Comparison of ENCODE assay signal across 8 mouse cellular contexts in genomic region chr9:22085022-22085834, GRCm38 (mm10). TPM values are rescaled to one million over a fixed set of nuclear protein-coding genes. Genes with fewer than 3 reads are reported as not detected.
A peak's percentile ranks its signal among the peaks of the same experiment; 100 is the strongest.
DNase-seq lines count a peak whose midpoint lies in the region; ATAC-seq and TF ChIP-seq lines count a peak whose summit lies in the region.

TSS of gene Ecsit (minus strand) at chr9:22085438.

- TF ChIP-seq CTCF in C2C12 (IDR thresholded peaks at IDR 0.05; ENCODE audit: control insufficient read depth, insufficient read depth, insufficient read length) = no peak
- no peak for TF ChIP-seq CTCF in brain, embryonic 14.5 days (IDR thresholded peaks at IDR 0.05; ENCODE audit: borderline replicate concordance, extremely low read depth, insufficient read depth, insufficient read length)
- TF ChIP-seq CTCF in liver, adult 2 months (IDR thresholded peaks at IDR 0.05; ENCODE audit: low read depth, low read length) = no peak

- peak within 1 kb of the TSS; percentile 80 for H3K27ac ChIP-seq in heart, embryonic 11.5 days (ENCODE audit: low read depth, low read length)
- peak within 1 kb of the TSS; percentile 75 for H3K27ac ChIP-seq in kidney, embryonic 16.5 days (ENCODE audit: low read length)
- H3K27ac ChIP-seq in liver, adult 2 months (replicated peaks; ENCODE audit: insufficient read depth, low read depth, low read length) = peak within 1 kb of the TSS; percentile 74

- no peaks in the 10 kb centered on the region for H3K27me3 ChIP-seq in C2C12 (ENCODE audit: control insufficient read depth, insufficient read depth, insufficient read length)
- H3K27me3 ChIP-seq in erythroblast, embryonic 14.5 days (ENCODE audit: control insufficient read depth) = peaks cover 6% of the 10 kb centered on the region; the same call in 1 of the 2 replicates
- no peaks in the 10 kb centered on the region for H3K27me3 ChIP-seq in heart, embryonic 11.5 days (ENCODE audit: control insufficient read depth, insufficient read depth, low read length)
- H3K27me3 ChIP-seq in kidney, embryonic 16.5 days (ENCODE audit: insufficient read depth, low read length) = no peaks in the 10 kb centered on the region
- H3K27me3 ChIP-seq in liver, adult 2 months (ENCODE audit: control insufficient read depth, insufficient read depth, low read length) = no peaks in the 10 kb centered on the region
- H3K27me3 ChIP-seq in myocyte (ENCODE audit: control insufficient read depth, insufficient read depth, insufficient read length) = no peaks in the 10 kb centered on the region
- H3K27me3 ChIP-seq in splenic B cell, adult 2 months (ENCODE audit: control insufficient read depth, insufficient read depth, low read length, poor library complexity, severe bottlenecking) = no peaks in the 10 kb centered on the region

- peak; percentile 97 for ATAC-seq in heart, embryonic 11.5 days (replicated peaks; ENCODE audit: insufficient number of reproducible peaks, low FRiP score, low TSS enrichment)
- peak; percentile 99 for ATAC-seq in kidney, embryonic 16.5 days (ENCODE audit: low FRiP score, low TSS enrichment)

- 1% methylated on average over 48 of the region's 48 CpGs for WGBS in heart, embryonic 11.5 days (ENCODE audit: insufficient replicate concordance)
- WGBS in kidney, embryonic 16.5 days = under 1% methylated on average over 48 of the region's 48 CpGs
- WGBS in liver, adult 2 months = under 1% methylated on average over 48 of the region's 48 CpGs

- H3K79me3 ChIP-seq in C2C12 (ENCODE audit: low read depth) = peaks cover 2% of the 10 kb centered on the region

- no peaks in the 10 kb centered on the region for H3K9me3 ChIP-seq in erythroblast, embryonic 14.5 days (ENCODE audit: control insufficient read depth, low read length)
- no peaks in the 10 kb centered on the region for H3K9me3 ChIP-seq in heart, embryonic 11.5 days (replicated peaks; ENCODE audit: control insufficient read depth, low read length)
- H3K9me3 ChIP-seq in kidney, embryonic 16.5 days (ENCODE audit: low read length) = no peaks in the 10 kb centered on the region

- H3K79me2 ChIP-seq in C2C12 (ENCODE audit: control insufficient read depth, insufficient read depth) (peaks cover 6% of the 10 kb centered on the region), myocyte (ENCODE audit: control insufficient read depth, insufficient read depth) (peaks cover 4% of the 10 kb centered on the region)
- no peaks in the 10 kb centered on the region; the same call in 1 of the 2 replicates for H3K79me2 ChIP-seq in liver, adult 2 months (ENCODE audit: control insufficient read depth, insufficient read depth, low read length)

- H3K4me2 ChIP-seq in heart, embryonic 11.5 days = peak within 1 kb of the TSS; percentile 85
- H3K4me2 ChIP-seq in kidney, embryonic 16.5 days (replicated peaks; ENCODE audit: low read depth, low read length) = peak within 1 kb of the TSS; percentile 74
- peak within 1 kb of the TSS; percentile 99 for H3K4me2 ChIP-seq in myocyte (ENCODE audit: low read depth)

- peak within 1 kb of the TSS; percentile 84 for H3K9ac ChIP-seq in heart, embryonic 11.5 days (ENCODE audit: low read depth, low read length)
- peak within 1 kb of the TSS; percentile 82 for H3K9ac ChIP-seq in kidney, embryonic 16.5 days (replicated peaks; ENCODE audit: low read length)
- peak within 1 kb of the TSS; percentile 66 for H3K9ac ChIP-seq in liver, adult 2 months (ENCODE audit: low read depth, low read length)

- H3ac ChIP-seq in C2C12 (ENCODE audit: control insufficient read depth, insufficient read length, low read depth) (peak within 1 kb of the TSS; percentile 86), myocyte (ENCODE audit: control insufficient read depth, insufficient read length) (peak within 1 kb of the TSS; percentile 24)

- peak; percentile 98 for DNase-seq in brain, embryonic 14.5 days (ENCODE audit: low read depth)
- DNase-seq in liver, adult 2 months (ENCODE audit: extremely low read depth, low read depth, low spot score) = peak; percentile 97
- peak; percentile 95 for DNase-seq in splenic B cell, adult 2 months (ENCODE audit: low read depth, low spot score)

- H3K4me3 ChIP-seq in C2C12 (ENCODE audit: insufficient read depth, poor library complexity, severe bottlenecking) (peak within 1 kb of the TSS; percentile 65), myocyte (peak within 1 kb of the TSS; percentile 81)
- peak within 1 kb of the TSS; percentile 78 for H3K4me3 ChIP-seq in erythroblast, embryonic 14.5 days (replicated peaks)
- H3K4me3 ChIP-seq in heart, embryonic 11.5 days (ENCODE audit: low read depth, low read length) = peak within 1 kb of the TSS; percentile 86
- H3K4me3 ChIP-seq in kidney, embryonic 16.5 days (ENCODE audit: low read length) = peak within 1 kb of the TSS; percentile 89
- H3K4me3 ChIP-seq in liver, adult 2 months (ENCODE audit: insufficient read depth, low read depth, low read length) = peak within 1 kb of the TSS; percentile 87

- peak; percentile 57; the same call in 1 of the 2 replicates for TF ChIP-seq POLR2A in brain, embryonic 14.5 days (IDR thresholded peaks at IDR 0.05; ENCODE audit: borderline replicate concordance, extremely low read depth, insufficient read depth, insufficient read length, poor library complexity, severe bottlenecking)
- peak; percentile 63 for TF ChIP-seq POLR2A in liver, adult 2 months (IDR thresholded peaks at IDR 0.05; ENCODE audit: extremely low read depth, insufficient read depth, low read length)
- peak; percentile 80 for TF ChIP-seq POLR2A in myocyte (IDR thresholded peaks at IDR 0.05; ENCODE audit: insufficient read length, low read depth)

- peaks cover 26% of the 10 kb centered on the region for H3K4me1 ChIP-seq in erythroblast, embryonic 14.5 days (ENCODE audit: control insufficient read depth)
- peaks cover 4% of the 10 kb centered on the region; the same call in 1 of the 2 replicates for H3K4me1 ChIP-seq in heart, embryonic 11.5 days (ENCODE audit: control insufficient read depth, insufficient read depth, low read length)
- H3K4me1 ChIP-seq in kidney, embryonic 16.5 days (ENCODE audit: insufficient read depth, low read length) = peaks cover 17% of the 10 kb centered on the region
- peaks cover 4% of the 10 kb centered on the region; the same call in 1 of the 2 replicates for H3K4me1 ChIP-seq in liver, adult 2 months (ENCODE audit: control insufficient read depth, insufficient read depth, low read length)

- H3K36me3 ChIP-seq in C2C12 (ENCODE audit: control insufficient read depth, insufficient read depth) = no peaks in the 10 kb centered on the region
- peaks cover 14% of the 10 kb centered on the region for H3K36me3 ChIP-seq in erythroblast, embryonic 14.5 days (ENCODE audit: control insufficient read depth)
- H3K36me3 ChIP-seq in heart, embryonic 11.5 days (ENCODE audit: control insufficient read depth, insufficient read depth, low read length) = peaks cover 5% of the 10 kb centered on the region; the same call in 1 of the 2 replicates
- H3K36me3 ChIP-seq in kidney, embryonic 16.5 days (ENCODE audit: insufficient read depth, low read length) = no peaks in the 10 kb centered on the region
- peaks cover 5% of the 10 kb centered on the region; the same call in 1 of the 2 replicates for H3K36me3 ChIP-seq in liver, adult 2 months (ENCODE audit: control insufficient read depth, insufficient read depth, low read length)
- H3K36me3 ChIP-seq in myocyte (ENCODE audit: control insufficient read depth, insufficient read depth) = peaks cover 2% of the 10 kb centered on the region
- no peaks in the 10 kb centered on the region for H3K36me3 ChIP-seq in splenic B cell, adult 2 months (ENCODE audit: control insufficient read depth, insufficient read depth, low read length, poor library complexity, severe bottlenecking)

TF ChIP-seq in C2C12, 6 proteins besides CTCF, POLR2A, EP300 and RAD21:
- TF ChIP-seq USF1 (IDR thresholded peaks at IDR 0.05; ENCODE audit: low read depth) (peak; percentile 54), MYOD1 (IDR thresholded peaks at IDR 0.05; ENCODE audit: control insufficient read depth, insufficient read length, low read depth) (no peak)

TF ChIP-seq in myocyte, 11 proteins besides CTCF, POLR2A, EP300 and RAD21:
- peak; percentile 26 for TF ChIP-seq USF1 (IDR thresholded peaks at IDR 0.05; ENCODE audit: low read depth)
- no peak for TF ChIP-seq E2F4 (IDR thresholded peaks at IDR 0.05; ENCODE audit: insufficient read depth)
- no peak for TF ChIP-seq TCF3 (IDR thresholded peaks at IDR 0.05; ENCODE audit: insufficient read length, low read depth)
- TF ChIP-seq MYOD1 (IDR thresholded peaks at IDR 0.05; ENCODE audit: control insufficient read depth in 1 of 3, insufficient read length in 2 of 3, low read depth in 2 of 3) = peak in 1 of 3 experiments; percentile 1
- TF ChIP-seq TCF12 (IDR thresholded peaks at IDR 0.05; ENCODE audit: insufficient read depth, poor library complexity, severe bottlenecking) = no peak
- TF ChIP-seq SRF (IDR thresholded peaks at IDR 0.05; ENCODE audit: control insufficient read depth, insufficient read length, low read depth) = no peak
- TF ChIP-seq CEBPB (IDR thresholded peaks at IDR 0.05; ENCODE audit: insufficient read depth, poor library complexity, severe bottlenecking) = no peak
- peak; percentile 56 for TF ChIP-seq POLR2AphosphoS2 (IDR thresholded peaks at IDR 0.05; ENCODE audit: insufficient read length, low read depth)
- TF ChIP-seq REST (IDR thresholded peaks at IDR 0.05; ENCODE audit: insufficient read depth, insufficient read length) = no peak
- TF ChIP-seq MAX (IDR thresholded peaks at IDR 0.05; ENCODE audit: low read depth) = no peak
- TF ChIP-seq MYOG (IDR thresholded peaks at IDR 0.05; ENCODE audit: control insufficient read depth in 1 of 3, insufficient read depth in 1 of 3, insufficient read length in 2 of 3, low read depth in 2 of 3) = no peak

RNA-seq across cellular contexts. Expression of gene Ecsit, which starts in this region (rescaled TPM):
- polyA plus RNA-seq in C2C12 (2012; fragmentation: generic; extraction: Trizol) (32.6 TPM), myocyte (2012; fragmentation: generic; extraction: Trizol) (37.0 TPM)
- 51.3 and 57.7 TPM in 2 replicates for polyA plus RNA-seq in brain, embryonic 14.5 days (2012; rRNA removed)
- polyA plus RNA-seq in erythroblast, embryonic 14.5 days (2012) = 2.7 and 3.0 TPM in 2 replicates
- polyA plus RNA-seq in heart, embryonic 11.5 days (2014; fragmentation: Nextera tagmentation; extraction: Ambion mirVana) = 48.4 and 50.6 TPM in 2 replicates
- 54.4 and 62.7 TPM in 2 replicates for polyA plus RNA-seq in kidney, embryonic 16.5 days (2015; fragmentation: Nextera tagmentation; extraction: Ambion mirVana)
- 34.1 and 39.1 TPM in 2 replicates for total RNA-seq in liver, adult 2 months (2014; rRNA removed)
- polyA plus RNA-seq in liver, adult 2 months (2012; rRNA removed) = 63.9 and 69.2 TPM in 2 replicates

Comparison
In these comparisons a context has a peak if more than half of its experiments do, and no peak if none do; other contexts are left out.
1. Peak in every context shown above with its lines: DNase-seq, ATAC-seq, H3K4me3 ChIP-seq and H3K27ac ChIP-seq.